In genomic region chr8:47354523-47355168, GRCm38 (mm10) we compare ENCODE assay signal across 9 mouse cellular contexts.
A peak's percentile ranks its signal among the peaks of the same experiment; 100 is the strongest.
DNase-seq lines count a peak whose midpoint lies in the region; ATAC-seq lines count a peak whose summit lies in the region.
"Had no signal": no experiment of that assay in that cellular context is flagged by ENCODE, and none has a peak within 500 bp of the region (broad histone marks: within the 10 kb centered on the region; RNA-seq: fewer than 3 reads in every experiment).

No protein-coding gene starts in this region.

- peak; percentile 47 to 48 for DNase-seq in cerebellum, postnatal 10 days
- DNase-seq in cerebellum, adult 11 months, result no peak
- peak; percentile 11 for DNase-seq in ovary, adult 18-20 months (ENCODE audit: low spot score)
- DNase-seq in ovary, postnatal 10 days (ENCODE audit: low spot score), result no peak
- DNase-seq in kidney, adult 8-10 months, result peak; percentile 33 to 55
- peak; percentile 65 to 70 for DNase-seq in lung, postnatal 4 days
- DNase-seq in spleen, postnatal 14 days (ENCODE audit: low spot score in 2 of 2), result no peak
- DNase-seq: liver, embryonic 13.5 days had no signal

- no peak for ATAC-seq in megakaryocyte, adult 5-6 weeks (ENCODE audit: poor library complexity, severe bottlenecking)

Comparison
In these comparisons a context has a peak if more than half of its experiments do, and no peak if none do; other contexts are left out.
1. DNase-seq: peak in cerebellum, postnatal 10 days (2 of 2), ovary, adult 18-20 months (single experiment), kidney, adult 8-10 months (2 of 2) and lung, postnatal 4 days (2 of 2); none in cerebellum, adult 11 months (single experiment), ovary, postnatal 10 days (single experiment) and spleen, postnatal 14 days (0 of 2).